Mouse (Mus musculus) C2C12 (cell line): Measurements from ENCODE around the gene Mtmr4. TPM values are rescaled to one million over a fixed set of nuclear protein-coding genes. Genes with fewer than 3 reads are reported as not detected.

Experiments used
- H3K27me3 ChIP-seq: one replicate; pipeline ENCODE4 v1.6.1; 2011; ENCODE audit not compliant: control insufficient read depth, insufficient read depth, insufficient read length
- H3K36me3 ChIP-seq: one replicate; pipeline ENCODE4 v1.6.1; 2011; ENCODE audit not compliant: control insufficient read depth, insufficient read depth
- H3K4me3 ChIP-seq: one replicate; pipeline ENCODE4 v1.5.1; 2011; ENCODE audit warnings: mild to moderate bottlenecking, control low read depth; ENCODE audit not compliant: poor library complexity, insufficient read depth, severe bottlenecking
- H3K79me2 ChIP-seq: one replicate; pipeline ENCODE4 v1.6.1; 2011; ENCODE audit not compliant: control insufficient read depth, insufficient read depth
- H3K79me3 ChIP-seq: one replicate; pipeline ENCODE4 v1.6.1; 2011; ENCODE audit warnings: low read depth, control low read depth
- H3ac ChIP-seq: one replicate; pipeline ENCODE3; 2011; ENCODE audit warnings: low read depth; ENCODE audit not compliant: control insufficient read depth, insufficient read length
- CEBPB ChIP-seq: IDR thresholded peaks from one replicate; pipeline ENCODE4 v1.6.1; 2011; ENCODE audit warnings: low read depth, mild to moderate bottlenecking, control low read depth, moderate library complexity
- CTCF ChIP-seq: IDR thresholded peaks from one replicate; pipeline ENCODE4 v1.5.1; 2011; ENCODE audit not compliant: control insufficient read depth, insufficient read depth, insufficient read length
- FOSL1 ChIP-seq: IDR thresholded peaks from one replicate; pipeline ENCODE4 v1.8.0; 2011; ENCODE audit warnings: mild to moderate bottlenecking, low read length; ENCODE audit not compliant: poor library complexity, insufficient read depth, severe bottlenecking
- MAX ChIP-seq: IDR thresholded peaks from one replicate; pipeline ENCODE4 v1.6.1; 2011; ENCODE audit warnings: mild to moderate bottlenecking, control low read depth
- MYOD1 ChIP-seq: IDR thresholded peaks from one replicate; pipeline ENCODE4 v1.6.1; 2011; ENCODE audit warnings: low read depth; ENCODE audit not compliant: control insufficient read depth, insufficient read length
- MYOG ChIP-seq: IDR thresholded peaks from one replicate; pipeline ENCODE4 v1.6.1; 2011; ENCODE audit not compliant: control insufficient read depth, insufficient read length; ENCODE audit errors: extremely low read depth
- USF1 ChIP-seq: IDR thresholded peaks from one replicate; pipeline ENCODE4 v1.6.1; 2011; ENCODE audit warnings: low read depth, mild to moderate bottlenecking, control low read depth, moderate library complexity
- polyA plus RNA-seq: library from polyadenylated mRNA; unstranded; fragments of >200 nt; fragmentation: generic; extraction: Trizol; gene quantifications from one replicate; pipeline ENCODE4 v1.2.1, GENCODE M21; 2012; ENCODE audit warnings: missing spikeins

The Mtmr4 gene
- polyA plus RNA-seq, 1 experiment, result 28.0 TPM

- Histone ChIP-seq H3K79me2 (no peaks in the 10 kb centered on the region), H3K4me3 (no peak overlapping the region), H3K27me3 (no peaks in the 10 kb centered on the region), H3K79me3 (no peaks in the 10 kb centered on the region), H3ac (no peak overlapping the region), H3K36me3 (no peaks in the 10 kb centered on the region)
- TF ChIP-seq USF1, result no peak
- no peak for TF ChIP-seq CTCF
- no peak for TF ChIP-seq MAX
- no peak for TF ChIP-seq CEBPB
- no peak for TF ChIP-seq MYOG
Observed at GRCm38 (mm10) chr11:87629859-87630258, 37.9 kb downstream of the Mtmr4 start.

- H3K79me3 ChIP-seq, result no peaks in the 10 kb centered on the region
- TF ChIP-seq CTCF (no peak), MYOG (no peak), MYOD1 (no peak), USF1 (no peak), MAX (no peak)
- no peak overlapping the region for H3ac ChIP-seq
- no peaks in the 10 kb centered on the region for H3K79me2 ChIP-seq
- no peaks in the 10 kb centered on the region for H3K36me3 ChIP-seq
- no peak overlapping the region for H3K4me3 ChIP-seq
- no peaks in the 10 kb centered on the region for H3K27me3 ChIP-seq
Observed at GRCm38 (mm10) chr11:87638793-87639192, 46.8 kb downstream of the Mtmr4 start.

GRCm38 (mm10) chr11:87639206-87639605, 47.2 kb downstream of the Mtmr4 start:
- no peaks in the 10 kb centered on the region for H3K27me3 ChIP-seq
- H3K36me3 ChIP-seq, result no peaks in the 10 kb centered on the region
- no peaks in the 10 kb centered on the region for H3K79me2 ChIP-seq
- H3ac ChIP-seq, result no peak overlapping the region
- H3K4me3 ChIP-seq, result no peak overlapping the region
- TF ChIP-seq MYOD1 (no peak), FOSL1 (no peak), USF1 (no peak), MAX (no peak), CEBPB (no peak), CTCF (no peak), MYOG (no peak)
- H3K79me3 ChIP-seq, result no peaks in the 10 kb centered on the region

GRCm38 (mm10) chr11:87642865-87643264, 50.9 kb downstream of the Mtmr4 start:
- Histone ChIP-seq H3K36me3 (no peaks in the 10 kb centered on the region), H3K27me3 (no peaks in the 10 kb centered on the region), H3K79me2 (no peaks in the 10 kb centered on the region), H3K4me3 (no peak overlapping the region), H3ac (no peak overlapping the region), H3K79me3 (no peaks in the 10 kb centered on the region)
- no peak for TF ChIP-seq CEBPB
- TF ChIP-seq MYOD1, result no peak
- TF ChIP-seq MYOG, result no peak
- no peak for TF ChIP-seq USF1
- no peak for TF ChIP-seq MAX
- TF ChIP-seq CTCF, result no peak
- no peak for TF ChIP-seq FOSL1

GRCm38 (mm10) chr11:87654693-87655092, 62.7 kb downstream of the Mtmr4 start:
- Histone ChIP-seq H3ac (no peak overlapping the region), H3K79me3 (no peaks in the 10 kb centered on the region), H3K79me2 (no peaks in the 10 kb centered on the region), H3K4me3 (no peak overlapping the region), H3K27me3 (no peaks in the 10 kb centered on the region), H3K36me3 (no peaks in the 10 kb centered on the region)
- TF ChIP-seq MYOG (no peak), MAX (no peak), FOSL1 (no peak), CEBPB (no peak), CTCF (no peak), USF1 (no peak), MYOD1 (no peak)

GRCm38 (mm10) chr11:87659216-87659615, 67.3 kb downstream of the Mtmr4 start:
- H3K79me3 ChIP-seq, result no peaks in the 10 kb centered on the region
- no peak for TF ChIP-seq CTCF
- TF ChIP-seq MAX, result no peak
- TF ChIP-seq USF1, result no peak
- TF ChIP-seq MYOD1, result no peak
- no peak for TF ChIP-seq MYOG
- TF ChIP-seq FOSL1, result no peak
- no peak for TF ChIP-seq CEBPB
- no peaks in the 10 kb centered on the region for H3K36me3 ChIP-seq
- no peak overlapping the region for H3ac ChIP-seq
- no peaks in the 10 kb centered on the region for H3K79me2 ChIP-seq
- no peak overlapping the region for H3K4me3 ChIP-seq
- peaks cover 11% of the 10 kb centered on the region for H3K27me3 ChIP-seq
